Mouse (Mus musculus) lung, adult 2 months (tissue): ENCODE results near the gene Ppp1r12a.

Source experiments
- CTCF ChIP-seq: fragments of 200-500 bp; IDR thresholded peaks from 2 replicates; pipeline ENCODE4 v1.5.1; 2011; ENCODE audit warnings: mild to moderate bottlenecking, low read length, control low read depth; ENCODE audit not compliant: insufficient read depth
- POLR2A ChIP-seq: fragments of 200-500 bp; IDR thresholded peaks from 2 replicates; pipeline ENCODE4 v1.6.1; 2011; ENCODE audit warnings: low read depth, mild to moderate bottlenecking, control low read depth, low read length, borderline replicate concordance; ENCODE audit errors: extremely low read depth

GRCm38 (mm10) chr10:108328983-108329382 lies 167.0 kb downstream of the Ppp1r12a start:
- no peak for TF ChIP-seq CTCF
- no peak for TF ChIP-seq POLR2A
